Mouse (Mus musculus) E14TG2a.4 (cell line): ENCODE measurements at regions not wholly inside any gene's neighbourhood (a gene's known extent, or its start where the extent isn't known, plus 50 kb on each side); places are given as distances from the start of the nearest gene placed in this dataset.

Experiments
- H3K27me3 ChIP-seq: 2 replicates; pipeline ENCODE4 v1.6.1; 2014; ENCODE audit warnings: low read length, control low read depth; ENCODE audit not compliant: insufficient read depth
- H3K36me3 ChIP-seq: 2 replicates; pipeline ENCODE4 v1.6.1; 2014; ENCODE audit warnings: low read length, control low read depth; ENCODE audit not compliant: insufficient read depth
- H3K4me1 ChIP-seq: replicated peaks from 2 replicates; pipeline ENCODE4 v1.6.1; 2014; ENCODE audit warnings: low read depth, low read length, control low read depth
- H3K4me3 ChIP-seq: replicated peaks from 2 replicates; pipeline ENCODE4 v1.5.1; 2014; ENCODE audit warnings: mild to moderate bottlenecking, low read length
- H3K9me3 ChIP-seq: 2 replicates; pipeline ENCODE4 v1.6.1; 2014; ENCODE audit warnings: low read length, control low read depth
- CTCF ChIP-seq: conservative IDR thresholded peaks from 2 replicates; pipeline ENCODE4 v1.5.1; 2014; ENCODE audit warnings: low read length
- NANOG ChIP-seq: IDR thresholded peaks from 2 replicates; pipeline ENCODE4 v1.6.1; 2014; ENCODE audit warnings: borderline replicate concordance, low read length, mixed read lengths
- POU5F1 ChIP-seq: IDR thresholded peaks from 2 replicates; pipeline ENCODE4 v1.6.1; 2014; ENCODE audit warnings: low read length, borderline replicate concordance

GRCm38 (mm10) chr12:49171014-49171677, 211.3 kb upstream of the Foxg1 start:
- Histone ChIP-seq H3K36me3 (no peaks in the 10 kb centered on the region), H3K27me3 (no peaks in the 10 kb centered on the region)
- peak; percentile 49 for TF ChIP-seq CTCF
- TF ChIP-seq POU5F1: no peak
- TF ChIP-seq NANOG: no peak

GRCm38 (mm10) chr12:49191348-49191747, 191.1 kb upstream of the Foxg1 start:
- TF ChIP-seq POU5F1: no peak
- no peak for TF ChIP-seq CTCF
- TF ChIP-seq NANOG: no peak
- no peaks in the 10 kb centered on the region for H3K4me1 ChIP-seq
- H3K9me3 ChIP-seq: peaks cover 9% of the 10 kb centered on the region
- H3K4me3 ChIP-seq: no peak overlapping the region
- H3K36me3 ChIP-seq: no peaks in the 10 kb centered on the region
- no peaks in the 10 kb centered on the region for H3K27me3 ChIP-seq

More at GRCm38 (mm10) chr12:49171014-49171677, 211.3 kb upstream of the Foxg1 start:
- no peaks in the 10 kb centered on the region for H3K4me1 ChIP-seq
- no peaks in the 10 kb centered on the region for H3K9me3 ChIP-seq
- H3K4me3 ChIP-seq: no peak overlapping the region

GRCm38 (mm10) chr12:49233524-49234306, 148.7 kb upstream of the Foxg1 start:
- no peaks in the 10 kb centered on the region for H3K4me1 ChIP-seq
- TF ChIP-seq POU5F1 (no peak), NANOG (no peak), CTCF (no peak)
- no peaks in the 10 kb centered on the region for H3K36me3 ChIP-seq
- no peak overlapping the region for H3K4me3 ChIP-seq
- no peaks in the 10 kb centered on the region for H3K27me3 ChIP-seq
- peaks cover 58% of the 10 kb centered on the region for H3K9me3 ChIP-seq
